Mouse (Mus musculus): ENCODE data around the gene Igf2bp1.

The Igf2bp1 gene

GRCm38 (mm10) chr11:96030571-96030970 lies 24.8 kb upstream of the Igf2bp1 start:
- DNase-seq (ENCODE audit: low read depth, low spot score), result no peak
- no peaks in the 10 kb centered on the region for H3K27me3 ChIP-seq (ENCODE audit: control insufficient read depth, insufficient read depth, low read length, poor library complexity, severe bottlenecking)
- no peaks in the 10 kb centered on the region for H3K36me3 ChIP-seq (ENCODE audit: control insufficient read depth, insufficient read depth, low read length, poor library complexity, severe bottlenecking)

GRCm38 (mm10) chr11:96028130-96028529 lies 22.4 kb upstream of the Igf2bp1 start:
- Histone ChIP-seq H3K27me3 (ENCODE audit: control insufficient read depth, insufficient read depth, low read length, poor library complexity, severe bottlenecking) (no peaks in the 10 kb centered on the region), H3K36me3 (ENCODE audit: control insufficient read depth, insufficient read depth, low read length, poor library complexity, severe bottlenecking) (no peaks in the 10 kb centered on the region)
- no peak for DNase-seq (ENCODE audit: low read depth, low spot score)

GRCm38 (mm10) chr11:96020622-96021021 lies 14.9 kb upstream of the Igf2bp1 start:
- Histone ChIP-seq H3K36me3 (ENCODE audit: control insufficient read depth, insufficient read depth, low read length, poor library complexity, severe bottlenecking) (no peaks in the 10 kb centered on the region), H3K27me3 (ENCODE audit: control insufficient read depth, insufficient read depth, low read length, poor library complexity, severe bottlenecking) (no peaks in the 10 kb centered on the region)
- DNase-seq (ENCODE audit: low read depth, low spot score), result no peak

GRCm38 (mm10) chr11:96017941-96018351 lies 12.2 kb upstream of the Igf2bp1 start:
- no peaks in the 10 kb centered on the region for H3K36me3 ChIP-seq (ENCODE audit: control insufficient read depth, insufficient read depth, low read length, poor library complexity, severe bottlenecking)
- no peak for DNase-seq (ENCODE audit: low read depth, low spot score)

GRCm38 (mm10) chr11:96015421-96015820 lies 9.7 kb upstream of the Igf2bp1 start:
- Histone ChIP-seq H3K27me3 (ENCODE audit: control insufficient read depth, insufficient read depth, low read length, poor library complexity, severe bottlenecking) (no peaks in the 10 kb centered on the region), H3K36me3 (ENCODE audit: control insufficient read depth, insufficient read depth, low read length, poor library complexity, severe bottlenecking) (no peaks in the 10 kb centered on the region)
- DNase-seq (ENCODE audit: low read depth, low spot score), result no peak

More at GRCm38 (mm10) chr11:96017941-96018351, 12.2 kb upstream of the Igf2bp1 start:
- H3K27me3 ChIP-seq (ENCODE audit: control insufficient read depth, insufficient read depth, low read length, poor library complexity, severe bottlenecking), result no peaks in the 10 kb centered on the region

GRCm38 (mm10) chr11:96011982-96012381 lies 6.2 kb upstream of the Igf2bp1 start:
- Histone ChIP-seq H3K36me3 (ENCODE audit: control insufficient read depth, insufficient read depth, low read length, poor library complexity, severe bottlenecking) (no peaks in the 10 kb centered on the region), H3K27me3 (ENCODE audit: control insufficient read depth, insufficient read depth, low read length, poor library complexity, severe bottlenecking) (peaks cover 3% of the 10 kb centered on the region; the same call in 1 of the 2 replicates)
- DNase-seq (ENCODE audit: low read depth, low spot score), result no peak

GRCm38 (mm10) chr11:96008827-96009226 lies 3.1 kb upstream of the Igf2bp1 start:
- Histone ChIP-seq H3K36me3 (ENCODE audit: control insufficient read depth, insufficient read depth, low read length, poor library complexity, severe bottlenecking) (no peaks in the 10 kb centered on the region), H3K27me3 (ENCODE audit: control insufficient read depth, insufficient read depth, low read length, poor library complexity, severe bottlenecking) (peaks cover 14% of the 10 kb centered on the region)
- peak; percentile 12 for DNase-seq (ENCODE audit: low read depth, low spot score)

GRCm38 (mm10) chr11:96007516-96008235 lies 1.9 kb upstream of the Igf2bp1 start:
- H3K27me3 ChIP-seq (ENCODE audit: control insufficient read depth, insufficient read depth, low read length, poor library complexity, severe bottlenecking), result peaks cover 14% of the 10 kb centered on the region
- H3K36me3 ChIP-seq (ENCODE audit: control insufficient read depth, insufficient read depth, low read length, poor library complexity, severe bottlenecking), result no peaks in the 10 kb centered on the region
- DNase-seq (ENCODE audit: low read depth, low spot score), result peak; percentile 24

GRCm38 (mm10) chr11:96006852-96007515 lies 1.2 kb upstream of the Igf2bp1 start:
- peaks cover 14% of the 10 kb centered on the region for H3K27me3 ChIP-seq (ENCODE audit: control insufficient read depth, insufficient read depth, low read length, poor library complexity, severe bottlenecking)
- peak; percentile 32 for DNase-seq (ENCODE audit: low read depth, low spot score)
- H3K36me3 ChIP-seq (ENCODE audit: control insufficient read depth, insufficient read depth, low read length, poor library complexity, severe bottlenecking), result no peaks in the 10 kb centered on the region

- Histone ChIP-seq H3K27me3 (ENCODE audit: control insufficient read depth, insufficient read depth, low read length, poor library complexity, severe bottlenecking) (peaks cover 14% of the 10 kb centered on the region), H3K36me3 (ENCODE audit: control insufficient read depth, insufficient read depth, low read length, poor library complexity, severe bottlenecking) (no peaks in the 10 kb centered on the region)
- no peak for DNase-seq (ENCODE audit: low read depth, low spot score)
Measured at GRCm38 (mm10) chr11:96006367-96006851, 669 bp upstream of the Igf2bp1 start.

GRCm38 (mm10) chr11:96004793-96005402 lies 842 bp downstream of the Igf2bp1 start:
- Histone ChIP-seq H3K36me3 (ENCODE audit: control insufficient read depth, insufficient read depth, low read length, poor library complexity, severe bottlenecking) (no peaks in the 10 kb centered on the region), H3K27me3 (ENCODE audit: control insufficient read depth, insufficient read depth, low read length, poor library complexity, severe bottlenecking) (peaks cover 14% of the 10 kb centered on the region)
- DNase-seq (ENCODE audit: low read depth, low spot score), result no peak

GRCm38 (mm10) chr11:96003969-96004792 lies 1.6 kb downstream of the Igf2bp1 start:
- DNase-seq (ENCODE audit: low read depth, low spot score), result peak; percentile 20
- Histone ChIP-seq H3K36me3 (ENCODE audit: control insufficient read depth, insufficient read depth, low read length, poor library complexity, severe bottlenecking) (no peaks in the 10 kb centered on the region), H3K27me3 (ENCODE audit: control insufficient read depth, insufficient read depth, low read length, poor library complexity, severe bottlenecking) (peaks cover 14% of the 10 kb centered on the region)

GRCm38 (mm10) chr11:96003100-96003900 lies 2.4 kb downstream of the Igf2bp1 start:
- no peak for DNase-seq (ENCODE audit: low read depth, low spot score)
- Histone ChIP-seq H3K27me3 (ENCODE audit: control insufficient read depth, insufficient read depth, low read length, poor library complexity, severe bottlenecking) (peaks cover 11% of the 10 kb centered on the region), H3K36me3 (ENCODE audit: control insufficient read depth, insufficient read depth, low read length, poor library complexity, severe bottlenecking) (no peaks in the 10 kb centered on the region)

GRCm38 (mm10) chr11:95994151-95994550 lies 11.6 kb downstream of the Igf2bp1 start:
- Histone ChIP-seq H3K27me3 (ENCODE audit: control insufficient read depth, insufficient read depth, low read length, poor library complexity, severe bottlenecking) (0 out of 2 replicates have a peak, but pooled peaks cover 1% of the 10 kb centered on the region), H3K36me3 (ENCODE audit: control insufficient read depth, insufficient read depth, low read length, poor library complexity, severe bottlenecking) (no peaks in the 10 kb centered on the region)
- DNase-seq (ENCODE audit: low read depth, low spot score), result no peak
